Mouse (Mus musculus) liver, embryonic 12.5 days (tissue): ENCODE measurements around the gene Lrrc49. TPM values are rescaled to one million over a fixed set of nuclear protein-coding genes. Genes with fewer than 3 reads are reported as not detected.

Experiments used
- ATAC-seq: fragments of 200-750 bp; cut with Nextera tagmentation; 2 replicates; pipeline ENCODE4 v1.8.0; 2017; ENCODE audit warnings: moderate number of reproducible peaks, mild to moderate bottlenecking, moderate library complexity
- H3K27ac ChIP-seq: fragments of 300-500 bp; sonication (generic); 2 replicates; pipeline ENCODE4 v1.5.1; 2016; ENCODE audit warnings: mild to moderate bottlenecking
- H3K27me3 ChIP-seq: fragments of 300-500 bp; sonication (generic); replicated peaks from 2 replicates; pipeline ENCODE4 v1.6.1; 2016; ENCODE audit warnings: mild to moderate bottlenecking, moderate library complexity
- H3K36me3 ChIP-seq: fragments of 300-500 bp; sonication (generic); 2 replicates; pipeline ENCODE4 v1.6.1; 2016; ENCODE audit warnings: mild to moderate bottlenecking, moderate library complexity
- H3K4me1 ChIP-seq: fragments of 300-500 bp; sonication (generic); 2 replicates; pipeline ENCODE4 v1.6.1; 2016
- H3K4me2 ChIP-seq: fragments of 300-500 bp; sonication (generic); 2 replicates; pipeline ENCODE4 v1.6.1; 2016; ENCODE audit warnings: mild to moderate bottlenecking, moderate library complexity
- H3K4me3 ChIP-seq: fragments of 300-500 bp; sonication (generic); 2 replicates; pipeline ENCODE4 v1.5.1; 2016; ENCODE audit warnings: mild to moderate bottlenecking, moderate library complexity
- H3K9ac ChIP-seq: fragments of 300-500 bp; sonication (generic); 2 replicates; pipeline ENCODE4 v1.6.1; 2016; ENCODE audit warnings: mild to moderate bottlenecking, moderate library complexity
- H3K9me3 ChIP-seq: fragments of 300-500 bp; sonication (generic); replicated peaks from 2 replicates; pipeline ENCODE4 v1.6.1; 2016; ENCODE audit warnings: mild to moderate bottlenecking, moderate library complexity
- WGBS: fragments of 180-500 bp; shearing (Covaris S2); methylation state at CpG from one replicate; pipeline ENCODE4 v1.1.7; 2016; ENCODE audit not compliant: insufficient replicate concordance; 5-methylcytosine and 5-hydroxymethylcytosine counted together
- polyA plus RNA-seq: library from polyadenylated mRNA; unstranded; fragments of >200 nt; fragmentation: Nextera tagmentation; extraction: Ambion mirVana; gene quantifications from 2 replicates; pipeline ENCODE4 v1.2.1, GENCODE M21; 2016

The Lrrc49 gene
- polyA plus RNA-seq, 1 experiment from 2014 or later = 2.0 TPM

DNA sequence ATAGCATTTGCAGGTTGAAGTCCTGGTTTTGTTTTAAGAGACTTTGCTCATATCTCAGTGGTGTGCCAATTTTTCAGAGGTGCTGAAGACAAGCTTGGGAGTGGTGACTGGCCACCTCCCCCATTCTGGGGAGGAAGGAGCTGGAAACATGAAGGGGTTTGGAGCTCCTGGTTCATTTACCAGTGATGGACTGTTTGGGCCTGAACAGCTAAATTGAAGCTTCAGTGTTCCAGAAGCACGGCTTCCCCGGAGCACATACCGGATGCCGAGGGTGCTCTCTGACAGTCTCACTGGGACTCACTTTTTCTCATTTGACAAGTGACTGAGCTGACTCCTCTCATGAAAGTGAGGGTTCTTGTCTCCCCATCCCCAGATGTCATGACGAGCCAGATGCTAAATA is 20.6 kb upstream of the Lrrc49 start:
- Histone ChIP-seq H3K9me3 (no peaks in the 10 kb centered on the region), H3K36me3 (no peaks in the 10 kb centered on the region), H3K27me3 (peaks cover 23% of the 10 kb centered on the region), H3K4me2 (no peak overlapping the region), H3K9ac (no peak overlapping the region), H3K4me1 (no peaks in the 10 kb centered on the region), H3K4me3 (no peak overlapping the region), H3K27ac (no peak overlapping the region)
- ATAC-seq = no peak
- 80% methylated on average over 5 of the region's 5 CpGs for WGBS

DNA sequence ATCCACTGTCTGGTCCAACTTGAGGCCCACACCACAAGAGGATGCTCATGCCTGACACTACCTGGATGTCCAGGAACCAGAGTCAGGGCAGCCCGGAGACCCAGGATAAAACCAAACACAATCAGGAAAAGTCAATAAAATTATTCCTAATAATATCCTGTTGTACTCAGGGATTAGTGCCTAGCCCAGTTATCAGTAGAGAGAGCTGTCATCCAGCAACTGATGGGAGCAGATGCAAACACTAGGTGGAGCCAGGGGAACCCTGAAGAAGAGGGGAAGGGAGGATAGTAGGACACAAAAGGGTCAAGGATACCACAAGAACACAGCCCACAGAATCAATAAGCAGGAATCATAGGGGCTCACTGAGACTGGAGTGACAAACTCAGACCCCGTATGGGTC is 19.6 kb upstream of the Lrrc49 start:
- no peak overlapping the region for H3K27ac ChIP-seq
- no peak overlapping the region for H3K4me2 ChIP-seq
- 70% methylated on average over 2 of the region's 2 CpGs for WGBS
- no peaks in the 10 kb centered on the region for H3K4me1 ChIP-seq
- no peaks in the 10 kb centered on the region for H3K9me3 ChIP-seq
- no peak overlapping the region for H3K4me3 ChIP-seq
- H3K9ac ChIP-seq = no peak overlapping the region
- H3K36me3 ChIP-seq = no peaks in the 10 kb centered on the region
- ATAC-seq = no peak
- peaks cover 12% of the 10 kb centered on the region for H3K27me3 ChIP-seq

DNA sequence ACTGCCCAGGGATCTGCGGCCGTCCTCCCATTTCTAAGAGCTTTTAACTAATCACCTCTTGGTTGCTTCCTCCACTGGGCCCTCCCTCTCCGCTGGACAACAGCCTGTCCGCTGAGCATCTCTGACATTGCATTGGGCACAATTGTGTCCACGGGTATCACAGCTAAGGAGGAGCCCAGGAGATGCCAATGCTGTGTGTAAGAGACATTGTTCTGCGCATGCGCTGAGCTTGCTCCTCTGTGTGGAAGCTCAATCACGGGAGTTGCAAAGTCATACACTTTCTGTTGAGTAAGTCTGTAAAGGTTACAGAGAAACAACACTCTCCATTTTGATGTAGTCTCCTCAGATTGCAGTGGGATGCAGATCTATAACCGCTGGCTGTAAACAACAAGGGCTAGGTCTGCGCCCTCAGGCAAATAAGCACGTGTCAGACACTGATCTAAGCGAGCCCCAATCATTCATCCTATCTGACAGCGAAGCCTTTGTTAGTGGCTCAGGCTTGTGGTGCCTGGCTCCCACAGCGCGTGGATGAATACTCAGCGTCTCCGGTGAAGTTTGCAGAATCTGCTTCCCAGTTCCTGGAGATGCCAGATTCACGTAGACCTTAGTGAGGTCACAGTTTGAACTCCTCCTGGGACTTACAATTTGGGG is 11.7 kb upstream of the Lrrc49 start:
- no peak for ATAC-seq
- no peak overlapping the region for H3K4me2 ChIP-seq
- no peaks in the 10 kb centered on the region for H3K4me1 ChIP-seq
- H3K9me3 ChIP-seq = no peaks in the 10 kb centered on the region
- 70% methylated on average over 18 of the region's 18 CpGs for WGBS
- H3K36me3 ChIP-seq = no peaks in the 10 kb centered on the region
- H3K9ac ChIP-seq = no peak overlapping the region
- H3K27me3 ChIP-seq = no peaks in the 10 kb centered on the region
- H3K4me3 ChIP-seq = no peak overlapping the region
- no peak overlapping the region for H3K27ac ChIP-seq

DNA sequence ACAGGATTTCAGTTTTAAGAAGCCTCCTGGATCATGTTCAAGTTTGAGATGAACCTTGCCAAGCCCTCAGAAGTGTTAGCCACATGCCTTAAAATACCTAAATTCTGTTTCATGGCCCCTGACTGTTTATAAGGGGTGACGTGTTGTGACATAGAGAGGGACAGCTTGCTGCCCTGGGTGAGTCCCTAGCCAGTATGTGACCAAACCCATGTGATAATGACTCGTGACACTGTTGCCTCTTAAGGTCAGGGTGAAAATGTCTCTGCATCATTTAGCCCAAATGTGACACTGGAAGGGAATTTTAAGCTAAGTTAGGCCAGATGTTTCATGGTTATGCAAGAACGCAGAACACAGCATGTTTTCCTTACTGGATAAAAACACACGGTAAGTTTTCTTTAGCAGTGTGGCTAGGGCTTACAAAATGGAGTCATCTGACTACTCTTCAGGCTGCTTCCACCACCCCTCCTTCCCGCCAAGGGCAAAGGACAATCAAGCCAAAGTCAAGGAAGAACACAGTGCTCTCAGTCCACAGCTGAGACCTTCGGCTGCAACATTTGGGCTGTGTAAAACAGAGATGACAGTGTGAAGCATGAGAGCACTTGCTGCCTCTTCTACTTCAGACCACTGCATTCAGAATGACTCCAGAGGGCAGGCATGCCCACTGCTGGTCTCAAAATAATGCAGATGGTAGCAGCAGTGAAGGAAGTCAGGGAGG is 8.5 kb upstream of the Lrrc49 start:
- ATAC-seq = no peak
- Histone ChIP-seq H3K4me1 (no peaks in the 10 kb centered on the region), H3K4me2 (no peak overlapping the region), H3K27ac (no peak overlapping the region), H3K4me3 (no peak overlapping the region), H3K9me3 (no peaks in the 10 kb centered on the region), H3K36me3 (no peaks in the 10 kb centered on the region), H3K27me3 (no peaks in the 10 kb centered on the region), H3K9ac (no peak overlapping the region)
- 55% methylated on average over 6 of the region's 6 CpGs for WGBS

DNA sequence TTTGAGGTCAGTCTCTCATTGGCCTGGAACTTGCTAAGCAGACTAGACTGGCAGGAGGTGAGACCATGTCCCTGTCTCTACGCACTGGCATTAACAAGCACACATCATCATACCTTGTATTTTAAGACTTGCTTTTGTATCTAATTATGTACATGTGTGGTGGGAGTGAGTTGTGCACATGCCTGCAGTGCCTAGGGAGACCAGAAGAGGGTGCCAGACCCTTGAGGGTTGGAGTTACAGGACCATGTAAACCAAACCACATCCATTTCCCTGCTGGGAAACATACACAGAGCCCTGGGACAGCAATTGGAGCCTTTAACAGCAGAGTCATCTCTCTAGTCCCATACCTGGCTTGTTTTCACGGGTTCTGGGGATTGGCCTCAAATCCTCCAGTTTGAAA is 6.0 kb upstream of the Lrrc49 start:
- Histone ChIP-seq H3K4me2 (no peak overlapping the region), H3K27ac (no peak overlapping the region), H3K4me1 (no peaks in the 10 kb centered on the region), H3K9ac (no peak overlapping the region), H3K27me3 (no peaks in the 10 kb centered on the region), H3K4me3 (no peak overlapping the region), H3K9me3 (no peaks in the 10 kb centered on the region), H3K36me3 (no peaks in the 10 kb centered on the region)
- WGBS = 43% methylated on average over 2 of the region's 2 CpGs
- ATAC-seq = no peak

DNA sequence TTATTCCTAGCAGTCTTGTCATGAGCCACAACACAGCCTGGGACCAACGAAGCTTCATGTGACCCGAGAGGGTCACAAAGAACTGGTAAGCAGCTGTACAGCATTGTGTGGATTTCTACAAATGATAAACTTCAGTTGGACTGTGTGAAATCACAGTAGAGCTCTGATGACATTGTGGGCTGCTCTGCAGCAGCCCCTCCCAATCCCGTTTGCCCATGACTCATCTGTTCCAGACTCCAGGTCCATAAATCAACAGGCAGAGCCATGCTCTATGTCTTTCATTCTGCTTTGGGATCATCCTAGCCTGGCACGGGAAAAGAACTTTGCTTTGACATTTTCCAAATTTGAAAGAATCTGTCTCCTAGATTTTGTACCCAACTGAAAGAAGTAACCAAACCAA is 4.7 kb upstream of the Lrrc49 start:
- Histone ChIP-seq H3K4me1 (peaks cover 5% of the 10 kb centered on the region; the same call in 1 of the 2 replicates), H3K27me3 (no peaks in the 10 kb centered on the region), H3K4me3 (no peak overlapping the region), H3K36me3 (no peaks in the 10 kb centered on the region), H3K9ac (no peak overlapping the region), H3K9me3 (no peaks in the 10 kb centered on the region), H3K4me2 (no peak overlapping the region), H3K27ac (no peak overlapping the region)
- 46% methylated on average over 4 of the region's 4 CpGs for WGBS
- ATAC-seq = no peak

DNA sequence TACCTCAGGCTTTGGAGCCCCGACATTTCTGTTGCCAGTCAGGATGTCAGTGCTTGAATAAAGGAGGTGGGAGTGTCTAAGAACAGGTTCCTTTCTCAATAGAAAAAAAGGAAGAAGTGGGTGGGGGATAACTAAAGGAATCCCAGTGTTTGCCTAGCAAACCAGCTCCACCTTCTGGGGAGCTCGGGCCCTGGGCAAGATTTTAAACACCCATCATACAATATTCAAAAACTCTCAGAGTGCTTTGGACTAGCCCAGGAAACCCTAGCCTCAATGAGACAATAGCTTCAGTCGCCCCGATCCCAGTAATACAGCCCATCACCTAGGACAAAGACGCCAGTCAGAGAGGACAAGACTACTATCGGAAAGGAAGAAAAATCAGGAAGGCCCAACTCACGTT is 543 bp downstream of the Lrrc49 start:
- H3K36me3 ChIP-seq = no peaks in the 10 kb centered on the region
- 0 out of 2 replicates have a peak, but pooled peaks have one; percentile 5 for ATAC-seq
- H3K4me1 ChIP-seq = peaks cover 9% of the 10 kb centered on the region; the same call in 1 of the 2 replicates
- WGBS = 9% methylated on average over 7 of the region's 7 CpGs
- no peaks in the 10 kb centered on the region for H3K27me3 ChIP-seq
- no peaks in the 10 kb centered on the region for H3K9me3 ChIP-seq
- peak overlapping the region; percentile 61 for H3K4me3 ChIP-seq
- H3K9ac ChIP-seq = 0 out of 2 replicates have a peak overlapping the region, but pooled peaks have one; percentile 60
- 0 out of 2 replicates have a peak overlapping the region, but pooled peaks have one; percentile 30 for H3K27ac ChIP-seq
- H3K4me2 ChIP-seq = peak overlapping the region; percentile 71

DNA sequence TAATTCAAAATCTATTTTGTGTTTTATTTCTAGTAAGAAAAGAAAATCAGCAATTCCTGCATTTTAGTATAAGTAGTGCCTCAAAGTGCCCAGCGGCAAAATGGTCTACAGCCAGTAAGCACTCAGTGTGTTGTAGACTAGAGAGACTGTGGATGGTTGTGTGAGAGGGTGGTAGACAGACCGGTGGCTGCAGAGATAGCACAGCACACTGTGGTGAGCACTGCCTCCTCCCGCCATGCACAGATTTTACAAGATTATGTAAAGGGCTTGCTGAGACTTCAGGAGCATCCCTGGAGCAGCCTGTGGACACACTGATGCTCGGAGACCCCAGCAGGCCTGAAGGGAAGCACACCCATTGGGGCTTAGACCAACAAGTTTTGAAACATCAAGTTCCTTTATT is 5.2 kb downstream of the Lrrc49 start:
- WGBS = 54% methylated on average over 4 of the region's 4 CpGs
- Histone ChIP-seq H3K27ac (no peak overlapping the region), H3K4me2 (no peak overlapping the region), H3K9me3 (no peaks in the 10 kb centered on the region), H3K27me3 (no peaks in the 10 kb centered on the region), H3K4me1 (peaks cover 6% of the 10 kb centered on the region; the same call in 1 of the 2 replicates), H3K9ac (no peak overlapping the region), H3K36me3 (no peaks in the 10 kb centered on the region), H3K4me3 (no peak overlapping the region)
- no peak for ATAC-seq

DNA sequence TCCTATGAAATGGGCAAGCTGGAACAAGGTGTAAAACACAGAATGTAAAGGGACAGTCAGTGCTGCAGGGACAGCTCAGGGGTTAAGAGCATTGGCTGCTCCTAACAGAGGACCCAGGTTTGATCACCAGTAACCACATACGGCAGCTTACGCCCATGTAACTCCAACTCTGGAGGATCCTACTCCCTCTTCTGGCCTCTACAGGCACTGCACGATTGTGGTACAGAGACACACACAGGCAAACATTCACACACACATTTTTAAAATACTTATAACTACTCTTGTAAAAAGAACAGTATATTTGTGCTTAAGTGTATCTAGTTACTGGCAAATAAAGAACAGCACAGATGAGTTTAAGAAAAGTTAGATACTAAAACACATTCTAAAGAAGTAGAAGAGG is 7.0 kb downstream of the Lrrc49 start:
- ATAC-seq = no peak
- 66% methylated on average over 3 of the region's 3 CpGs for WGBS

DNA sequence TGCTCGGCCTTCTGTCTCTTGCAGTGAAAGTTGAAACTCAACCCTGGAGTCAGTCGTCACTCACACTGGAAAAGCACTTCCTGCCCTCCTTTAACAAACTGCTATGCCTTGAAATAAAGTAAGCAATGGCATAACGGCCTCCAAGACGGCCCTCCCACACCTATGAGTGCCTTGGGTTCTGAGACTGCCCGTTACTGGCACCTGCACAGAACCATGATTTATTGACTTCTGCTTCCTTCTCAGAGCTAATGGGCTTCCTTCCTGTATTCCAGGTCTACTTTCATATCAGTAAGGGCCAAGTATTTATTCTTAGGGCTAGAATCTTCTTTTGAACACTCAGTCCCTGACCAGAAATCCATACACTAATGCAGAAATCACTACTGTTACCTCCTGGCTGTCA is 9.0 kb downstream of the Lrrc49 start:
- H3K36me3 ChIP-seq = no peaks in the 10 kb centered on the region
- H3K9ac ChIP-seq = no peak overlapping the region
- H3K9me3 ChIP-seq = no peaks in the 10 kb centered on the region
- no peak overlapping the region for H3K27ac ChIP-seq
- H3K27me3 ChIP-seq = no peaks in the 10 kb centered on the region
- H3K4me3 ChIP-seq = no peak overlapping the region
- H3K4me2 ChIP-seq = no peak overlapping the region
- no peak for ATAC-seq
- H3K4me1 ChIP-seq = no peaks in the 10 kb centered on the region
- 50% methylated on average over 5 of the region's 5 CpGs for WGBS

More for the DNA sequence above, 7.0 kb downstream of the Lrrc49 start:
- H3K27me3 ChIP-seq = no peaks in the 10 kb centered on the region
- H3K4me2 ChIP-seq = no peak overlapping the region
- H3K9me3 ChIP-seq = no peaks in the 10 kb centered on the region
- no peak overlapping the region for H3K27ac ChIP-seq
- H3K36me3 ChIP-seq = no peaks in the 10 kb centered on the region
- no peaks in the 10 kb centered on the region for H3K4me1 ChIP-seq
- no peak overlapping the region for H3K9ac ChIP-seq
- H3K4me3 ChIP-seq = no peak overlapping the region

DNA sequence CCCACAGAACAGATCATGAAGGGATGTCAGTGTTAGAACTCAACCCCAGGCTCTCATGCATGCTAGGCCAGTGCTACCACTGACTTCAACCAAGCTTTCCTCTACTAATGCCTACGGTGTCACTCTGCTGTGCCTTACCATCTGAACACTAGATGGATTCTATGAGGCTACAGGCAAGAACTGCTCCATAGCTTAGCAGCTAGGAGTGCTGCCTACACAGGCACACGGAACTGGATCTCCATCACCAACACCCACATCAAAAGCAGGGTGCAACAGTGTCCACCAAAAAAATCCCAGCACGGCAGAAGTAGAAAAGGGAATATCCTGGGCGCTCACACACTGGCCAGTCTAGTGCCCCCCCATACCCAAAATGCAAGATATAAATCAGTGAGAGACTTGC is 11.5 kb downstream of the Lrrc49 start:
- no peaks in the 10 kb centered on the region for H3K4me1 ChIP-seq
- no peak overlapping the region for H3K4me2 ChIP-seq
- no peak overlapping the region for H3K27ac ChIP-seq
- no peak overlapping the region for H3K4me3 ChIP-seq
- H3K9ac ChIP-seq = no peak overlapping the region
- H3K36me3 ChIP-seq = no peaks in the 10 kb centered on the region
- no peak for ATAC-seq
- no peaks in the 10 kb centered on the region for H3K27me3 ChIP-seq
- H3K9me3 ChIP-seq = no peaks in the 10 kb centered on the region
- 83% methylated on average over 4 of the region's 4 CpGs for WGBS

DNA sequence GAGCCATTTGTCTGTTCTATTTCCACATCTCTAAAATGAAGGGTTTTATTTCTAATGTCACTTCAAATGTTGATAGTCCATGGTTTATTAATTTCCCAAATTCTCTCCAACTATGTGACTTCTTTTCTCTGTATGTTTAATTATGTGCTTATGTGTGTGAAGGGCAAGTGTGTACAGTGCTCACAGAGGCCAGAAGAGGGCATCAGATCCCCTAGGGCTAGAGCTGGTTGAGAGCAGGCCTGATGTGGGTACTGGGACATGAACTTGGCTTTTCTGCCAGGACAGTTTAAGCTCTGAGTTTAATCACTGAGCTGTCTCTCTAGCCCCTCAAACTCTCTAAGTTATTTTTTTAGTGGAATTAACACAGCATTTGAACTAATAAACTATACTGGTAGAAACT is 13.2 kb downstream of the Lrrc49 start:
- Histone ChIP-seq H3K9me3 (no peaks in the 10 kb centered on the region), H3K4me2 (no peak overlapping the region), H3K9ac (no peak overlapping the region), H3K27ac (no peak overlapping the region), H3K4me1 (no peaks in the 10 kb centered on the region), H3K27me3 (no peaks in the 10 kb centered on the region), H3K36me3 (no peaks in the 10 kb centered on the region), H3K4me3 (no peak overlapping the region)
- no peak for ATAC-seq
